Mouse (Mus musculus) limb, embryonic 14.5 days (tissue): ENCODE measurements at regions not wholly inside any gene's neighbourhood (a gene's known extent, or its start where the extent isn't known, plus 50 kb on each side); places are given as distances from the start of the nearest gene placed in this dataset.

Experiments used
- ATAC-seq: fragments of 200-750 bp; cut with Nextera tagmentation; 2 replicates; pipeline ENCODE4 v1.8.0; 2017; ENCODE audit warnings: low read depth, moderate number of reproducible peaks, moderate TSS enrichment; ENCODE audit not compliant: low FRiP score
- DNase-seq: peaks from one replicate; pipeline ENCODE4 v3.0.0-alpha.2; 2015; ENCODE audit warnings: low spot score
- H3K27ac ChIP-seq: fragments of 300-500 bp; sonication (generic); replicated peaks from 2 replicates; pipeline ENCODE4 v1.5.1; 2014; ENCODE audit warnings: low read depth, mild to moderate bottlenecking, low read length, moderate library complexity, mixed read lengths
- H3K27me3 ChIP-seq: fragments of 300-500 bp; sonication (generic); 2 replicates; pipeline ENCODE4 v1.6.1; 2014; ENCODE audit warnings: low read length, mixed read lengths; ENCODE audit not compliant: control insufficient read depth, insufficient read depth
- H3K36me3 ChIP-seq: fragments of 300-500 bp; sonication (generic); 2 replicates; pipeline ENCODE4 v1.6.1; 2014; ENCODE audit warnings: mild to moderate bottlenecking, low read length, moderate library complexity, mixed read lengths; ENCODE audit not compliant: control insufficient read depth, insufficient read depth
- H3K4me1 ChIP-seq: fragments of 300-500 bp; sonication (generic); 2 replicates; pipeline ENCODE4 v1.6.1; 2014; ENCODE audit warnings: antibody characterized with exemption, low read length, mixed read lengths; ENCODE audit not compliant: control insufficient read depth, insufficient read depth
- H3K4me2 ChIP-seq: fragments of 300-500 bp; sonication (generic); replicated peaks from 2 replicates; pipeline ENCODE4 v1.6.1; 2014; ENCODE audit warnings: low read depth, mild to moderate bottlenecking, low read length, moderate library complexity; ENCODE audit not compliant: severe bottlenecking
- H3K4me3 ChIP-seq: fragments of 300-500 bp; sonication (generic); replicated peaks from 2 replicates; pipeline ENCODE4 v1.5.1; 2014; ENCODE audit warnings: low read length
- H3K9ac ChIP-seq: fragments of 300-500 bp; sonication (generic); 2 replicates; pipeline ENCODE4 v1.6.1; 2014; ENCODE audit warnings: mild to moderate bottlenecking, low read depth, low read length, moderate library complexity; ENCODE audit not compliant: severe bottlenecking
- H3K9me3 ChIP-seq: fragments of 300-500 bp; sonication (generic); 2 replicates; pipeline ENCODE4 v1.6.1; 2016; ENCODE audit warnings: low read length; ENCODE audit not compliant: control insufficient read depth
- POLR2A ChIP-seq: fragments of 200-500 bp; IDR thresholded peaks from 2 replicates; pipeline ENCODE4 v1.8.0; 2012; ENCODE audit warnings: inconsistent platforms, mild to moderate bottlenecking, moderate library complexity, borderline replicate concordance; ENCODE audit not compliant: insufficient read depth, insufficient read length; ENCODE audit errors: extremely low read depth
- WGBS: fragments of 180-500 bp; shearing (Covaris S2); extraction: QIAGEN DNeasy Blood & Tissue Kit; methylation state at CpG from one replicate; pipeline ENCODE4 v1.1.7; 2014; 5-methylcytosine and 5-hydroxymethylcytosine counted together

GRCm38 (mm10) chr1:146983433-146984186, 489.1 kb downstream of the Brinp3 start:
- Histone ChIP-seq H3K27me3 (no peaks in the 10 kb centered on the region), H3K4me1 (no peaks in the 10 kb centered on the region), H3K9me3 (no peaks in the 10 kb centered on the region), H3K4me2 (no peak overlapping the region), H3K4me3 (no peak overlapping the region), H3K9ac (no peak overlapping the region), H3K36me3 (no peaks in the 10 kb centered on the region), H3K27ac (no peak overlapping the region)
- ATAC-seq (no peak), DNase-seq (no peak)
- no peak for TF ChIP-seq POLR2A
- WGBS: 67% methylated on average over 5 of the region's 5 CpGs

DNA sequence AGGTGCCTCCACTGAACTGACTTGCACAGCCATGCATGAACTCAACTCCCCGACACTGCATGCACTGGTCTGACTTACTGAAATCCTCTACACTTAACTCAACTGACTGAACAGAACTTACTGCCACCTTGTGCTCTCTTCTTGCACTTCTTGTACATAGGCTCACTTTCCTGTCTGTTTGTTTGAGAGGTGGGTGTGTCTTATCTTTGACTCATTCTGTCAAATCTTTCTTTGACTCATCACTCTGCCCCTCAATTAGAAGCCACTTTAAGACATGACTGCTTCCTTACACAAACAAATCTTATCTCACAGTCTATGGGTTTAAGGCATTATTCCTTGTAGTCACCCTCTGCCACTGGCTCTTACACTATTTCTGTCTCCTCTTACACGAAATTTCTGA, 505.5 kb downstream of the Brinp3 start:
- no peak overlapping the region for H3K4me2 ChIP-seq
- no peak overlapping the region for H3K27ac ChIP-seq
- no peaks in the 10 kb centered on the region for H3K4me1 ChIP-seq
- no peaks in the 10 kb centered on the region for H3K27me3 ChIP-seq
- 48% methylated on average over 2 of the region's 2 CpGs for WGBS
- no peak overlapping the region for H3K9ac ChIP-seq
- no peak for DNase-seq
- TF ChIP-seq POLR2A: no peak
- no peaks in the 10 kb centered on the region for H3K36me3 ChIP-seq
- no peaks in the 10 kb centered on the region for H3K9me3 ChIP-seq
- ATAC-seq: no peak
- H3K4me3 ChIP-seq: no peak overlapping the region

- Histone ChIP-seq H3K27me3 (no peaks in the 10 kb centered on the region), H3K36me3 (no peaks in the 10 kb centered on the region), H3K4me2 (no peak overlapping the region), H3K4me1 (no peaks in the 10 kb centered on the region), H3K9ac (no peak overlapping the region), H3K27ac (no peak overlapping the region), H3K4me3 (no peak overlapping the region), H3K9me3 (no peaks in the 10 kb centered on the region)
- no peak for TF ChIP-seq POLR2A
- DNase-seq (no peak), ATAC-seq (no peak)
- 49% methylated on average over 2 of the region's 2 CpGs for WGBS
Observed at GRCm38 (mm10) chr1:147047714-147048113, 553.2 kb downstream of the Brinp3 start.

- Histone ChIP-seq H3K36me3 (no peaks in the 10 kb centered on the region), H3K9me3 (no peaks in the 10 kb centered on the region), H3K4me3 (no peak overlapping the region), H3K4me2 (no peak overlapping the region), H3K27ac (no peak overlapping the region), H3K27me3 (no peaks in the 10 kb centered on the region), H3K4me1 (no peaks in the 10 kb centered on the region), H3K9ac (no peak overlapping the region)
- WGBS: 71% methylated on average over 2 of the region's 2 CpGs
- no peak for TF ChIP-seq POLR2A
- ATAC-seq: no peak
- no peak for DNase-seq
Observed at GRCm38 (mm10) chr1:147058504-147058903, 563.9 kb downstream of the Brinp3 start.

- ATAC-seq (no peak), DNase-seq (no peak)
- H3K4me3 ChIP-seq: no peak overlapping the region
- no peak overlapping the region for H3K4me2 ChIP-seq
- H3K27ac ChIP-seq: no peak overlapping the region
- no peak overlapping the region for H3K9ac ChIP-seq
- no peaks in the 10 kb centered on the region for H3K36me3 ChIP-seq
- no peaks in the 10 kb centered on the region for H3K27me3 ChIP-seq
- 86% methylated on average over 11 of the region's 11 CpGs for WGBS
- no peaks in the 10 kb centered on the region for H3K9me3 ChIP-seq
- TF ChIP-seq POLR2A: no peak
- H3K4me1 ChIP-seq: no peaks in the 10 kb centered on the region
Observed at GRCm38 (mm10) chr1:147074166-147074565, 579.6 kb downstream of the Brinp3 start.
